Mouse (Mus musculus) embryonic facial prominence, embryonic 15.5 days (tissue): Measurements from ENCODE around the gene Ube2b. TPM values are rescaled to one million over a fixed set of nuclear protein-coding genes. Genes with fewer than 3 reads are reported as not detected.

Experiments
- ATAC-seq: fragments of 200-750 bp; cut with Nextera tagmentation; 2 replicates; pipeline ENCODE4 v1.8.0; 2017; ENCODE audit warnings: low read depth, moderate TSS enrichment; ENCODE audit not compliant: insufficient number of reproducible peaks, low FRiP score, low TSS enrichment
- H3K27ac ChIP-seq: fragments of 300-500 bp; sonication (generic); replicated peaks from 2 replicates; pipeline ENCODE4 v1.5.1; 2015; ENCODE audit warnings: mild to moderate bottlenecking, inconsistent platforms
- H3K27me3 ChIP-seq: fragments of 300-500 bp; sonication (generic); 2 replicates; pipeline ENCODE4 v1.6.1; 2015; ENCODE audit warnings: inconsistent platforms
- H3K36me3 ChIP-seq: fragments of 300-500 bp; sonication (generic); 2 replicates; pipeline ENCODE4 v1.6.1; 2015; ENCODE audit warnings: mild to moderate bottlenecking, inconsistent platforms
- H3K4me1 ChIP-seq: fragments of 300-500 bp; sonication (generic); 2 replicates; pipeline ENCODE4 v1.6.1; 2015; ENCODE audit warnings: inconsistent platforms
- H3K4me2 ChIP-seq: fragments of 300-500 bp; sonication (generic); replicated peaks from 2 replicates; pipeline ENCODE4 v1.6.1; 2015; ENCODE audit warnings: mild to moderate bottlenecking, inconsistent platforms
- H3K4me3 ChIP-seq: fragments of 300-500 bp; sonication (generic); replicated peaks from 2 replicates; pipeline ENCODE4 v1.5.1; 2015; ENCODE audit warnings: mild to moderate bottlenecking, inconsistent platforms
- H3K9ac ChIP-seq: fragments of 300-500 bp; sonication (generic); 2 replicates; pipeline ENCODE4 v1.6.1; 2015; ENCODE audit warnings: inconsistent platforms
- H3K9me3 ChIP-seq: fragments of 300-500 bp; sonication (generic); replicated peaks from 2 replicates; pipeline ENCODE4 v1.6.1; 2016; ENCODE audit warnings: inconsistent platforms
- WGBS: fragments of 180-500 bp; shearing (Covaris S2); methylation state at CpG from one replicate; pipeline ENCODE4 v1.1.7; 2015; 5-methylcytosine and 5-hydroxymethylcytosine counted together
- polyA plus RNA-seq: library from polyadenylated mRNA; unstranded; fragments of >200 nt; fragmentation: Nextera tagmentation; extraction: Ambion mirVana; gene quantifications from 2 replicates; pipeline ENCODE4 v1.2.1, GENCODE M21; 2015

Gene Ube2b
- polyA plus RNA-seq, 1 experiment from 2014 or later, result 239 TPM

DNA sequence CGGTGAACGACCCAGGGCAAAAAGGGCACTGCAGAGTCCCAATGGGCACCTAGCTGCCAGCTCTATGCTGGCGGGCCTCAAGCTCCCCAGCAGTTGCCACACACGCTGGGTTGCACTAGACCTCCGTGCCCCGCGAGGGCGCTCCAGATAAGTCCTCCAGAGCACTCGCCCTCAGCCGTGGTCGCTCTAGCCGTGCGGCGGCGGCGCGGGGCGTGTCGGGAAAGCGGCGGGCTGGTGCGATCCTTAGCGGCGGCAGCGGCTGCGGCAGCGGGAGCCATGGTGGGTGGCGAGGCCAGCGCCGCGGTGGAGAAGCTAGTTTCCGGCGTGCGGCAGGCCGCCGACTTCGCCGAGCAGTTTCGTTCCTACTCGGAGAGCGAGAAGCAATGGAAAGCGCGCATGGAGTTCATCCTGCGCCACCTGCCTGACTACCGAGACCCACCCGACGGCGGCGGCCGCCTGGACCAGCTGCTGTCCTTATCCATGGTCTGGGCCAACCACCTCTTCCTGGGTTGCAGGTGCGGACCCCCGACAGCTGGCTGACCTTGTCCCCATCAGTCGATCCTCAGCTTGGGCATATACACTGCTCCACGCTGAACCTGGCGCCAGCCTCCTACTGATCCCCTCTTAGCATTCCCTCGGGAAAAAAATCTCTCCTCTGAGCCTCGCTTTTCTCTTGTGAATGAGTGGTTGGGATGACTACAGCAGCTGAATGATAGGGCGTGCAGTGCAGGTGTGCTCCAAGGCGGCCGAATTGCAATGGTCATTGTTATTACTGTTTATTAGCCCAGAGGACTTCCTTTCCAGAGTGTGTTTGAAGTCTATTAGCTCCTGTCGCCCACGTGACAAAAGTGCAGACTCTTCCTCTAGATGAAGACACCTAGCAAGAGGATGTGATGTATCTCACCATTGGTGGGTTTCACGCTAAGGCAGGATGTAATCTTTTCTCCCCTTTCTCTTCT lies 32.8 kb downstream of the Ube2b start, which contains the start of gene Cdkn2aipnl:
Gene Cdkn2aipnl, plus strand, starts transcription at position 219 of the 959 bp plus-strand sequence.
- peak within 1 kb of the TSS; percentile 74 for H3K9ac ChIP-seq
- H3K4me3 ChIP-seq, result peak within 1 kb of the TSS; percentile 70
- H3K4me2 ChIP-seq, result peak within 1 kb of the TSS; percentile 86
- H3K36me3 ChIP-seq, result peaks cover 27% of the 10 kb centered on the region
- no peaks in the 10 kb centered on the region for H3K27me3 ChIP-seq
- H3K27ac ChIP-seq, result peak within 1 kb of the TSS; percentile 59
- no peaks in the 10 kb centered on the region for H3K9me3 ChIP-seq
- H3K4me1 ChIP-seq, result peaks cover 11% of the 10 kb centered on the region
- ATAC-seq, result peak; percentile 88
- 2% methylated on average over 63 of the region's 63 CpGs for WGBS

DNA sequence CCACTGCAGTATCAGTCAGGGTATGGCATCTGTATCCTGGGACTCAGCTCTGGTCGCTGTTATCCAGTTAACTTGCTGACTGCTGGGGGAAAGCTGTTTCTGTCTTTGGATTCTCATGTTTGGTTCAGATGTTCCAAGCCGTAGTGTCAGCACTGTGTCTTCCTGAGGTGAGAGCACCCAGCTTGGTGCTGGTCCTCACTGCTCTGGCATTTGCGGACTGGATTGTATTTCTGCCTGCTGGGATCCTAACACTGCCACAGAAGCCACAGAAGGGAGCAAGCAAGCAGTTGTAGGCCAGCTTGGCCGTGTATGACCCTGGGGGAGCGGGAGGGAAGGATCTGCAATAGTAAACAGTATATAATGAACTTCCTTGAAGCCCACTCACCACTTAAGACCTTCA lies 33.9 kb downstream of the Ube2b start:
- peaks cover 16% of the 10 kb centered on the region; the same call in 1 of the 2 replicates for H3K36me3 ChIP-seq
- no peaks in the 10 kb centered on the region for H3K9me3 ChIP-seq
- no peak overlapping the region for H3K27ac ChIP-seq
- H3K4me2 ChIP-seq, result no peak overlapping the region
- H3K9ac ChIP-seq, result no peak overlapping the region
- no peaks in the 10 kb centered on the region for H3K27me3 ChIP-seq
- ATAC-seq, result no peak
- H3K4me1 ChIP-seq, result peaks cover 12% of the 10 kb centered on the region
- 82% methylated on average over 5 of the region's 5 CpGs for WGBS
- no peak overlapping the region for H3K4me3 ChIP-seq

DNA sequence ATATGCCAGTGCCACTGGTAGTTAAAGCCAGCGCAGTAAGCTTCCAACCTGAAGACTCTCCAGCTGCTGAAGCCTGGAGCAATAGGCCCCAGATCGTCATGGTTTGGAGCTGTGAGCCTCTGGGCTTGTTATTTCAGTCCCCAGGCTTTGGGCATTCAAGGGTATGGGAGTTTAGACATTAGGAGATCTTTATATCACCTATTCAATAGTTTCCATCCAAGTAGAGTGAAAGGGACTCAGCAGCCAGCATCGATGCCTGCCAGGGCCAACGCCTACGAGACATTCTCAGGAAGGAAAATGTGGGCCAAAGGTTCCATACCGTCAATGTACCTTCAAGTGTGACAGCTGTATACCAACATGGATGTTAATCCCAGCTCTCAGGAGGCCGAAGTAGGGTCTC lies 38.3 kb downstream of the Ube2b start:
- no peak overlapping the region for H3K4me3 ChIP-seq
- no peak for ATAC-seq
- H3K36me3 ChIP-seq, result no peaks in the 10 kb centered on the region
- H3K4me1 ChIP-seq, result 0 out of 2 replicates have a peak, but pooled peaks cover 4% of the 10 kb centered on the region
- no peak overlapping the region for H3K27ac ChIP-seq
- H3K27me3 ChIP-seq, result no peaks in the 10 kb centered on the region
- H3K9me3 ChIP-seq, result no peaks in the 10 kb centered on the region
- H3K9ac ChIP-seq, result no peak overlapping the region
- 89% methylated on average over 7 of the region's 7 CpGs for WGBS
- H3K4me2 ChIP-seq, result no peak overlapping the region

DNA sequence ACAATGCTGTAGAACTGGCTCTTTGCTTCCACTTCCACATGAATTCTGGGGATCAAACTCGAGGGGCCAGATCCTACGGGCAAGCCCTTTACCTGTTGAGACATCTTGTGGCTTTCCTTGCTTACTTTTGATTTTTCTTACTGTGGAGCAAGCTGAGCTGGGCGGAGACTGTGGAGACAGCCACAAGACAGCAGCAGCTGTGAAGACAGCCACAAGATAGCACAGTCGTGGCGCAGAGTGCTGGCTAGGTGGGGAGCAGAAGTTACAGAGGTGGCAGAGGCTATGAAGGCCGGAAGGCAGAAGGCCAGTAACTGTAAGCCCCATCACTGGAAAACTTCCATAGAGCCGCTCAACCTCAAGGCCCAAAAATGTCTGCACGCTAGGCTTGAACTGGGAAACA lies 38.8 kb downstream of the Ube2b start:
- ATAC-seq, result no peak
- Histone ChIP-seq H3K27me3 (no peaks in the 10 kb centered on the region), H3K4me3 (no peak overlapping the region), H3K9me3 (no peaks in the 10 kb centered on the region), H3K9ac (no peak overlapping the region), H3K36me3 (no peaks in the 10 kb centered on the region), H3K27ac (no peak overlapping the region), H3K4me1 (0 out of 2 replicates have a peak, but pooled peaks cover 4% of the 10 kb centered on the region), H3K4me2 (no peak overlapping the region)
- 82% methylated on average over 8 of the region's 8 CpGs for WGBS

DNA sequence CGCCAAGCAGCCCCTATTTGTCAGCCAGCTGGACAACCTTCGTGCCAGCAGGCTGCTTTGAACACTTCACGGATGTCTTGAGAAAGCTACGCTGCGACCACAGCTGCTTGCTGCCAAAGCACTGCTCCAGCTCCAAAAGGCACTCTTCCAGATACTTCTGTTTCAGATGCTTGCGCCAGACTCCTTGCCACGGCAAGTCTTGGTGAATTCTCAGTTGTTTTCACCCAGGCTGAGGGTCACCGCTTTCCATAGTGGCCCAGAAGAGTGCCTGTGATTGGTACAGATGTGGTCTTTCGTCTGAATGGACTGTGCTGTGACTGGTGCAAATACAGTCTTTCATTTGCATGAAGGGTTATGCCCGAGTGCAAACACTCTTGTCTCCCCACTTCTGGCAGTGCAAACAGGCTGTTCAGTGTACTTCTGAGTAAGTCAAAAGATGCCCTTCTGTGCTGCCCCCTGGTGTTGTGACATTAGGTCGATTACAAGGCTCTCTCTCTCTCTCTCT lies 39.5 kb downstream of the Ube2b start:
- Histone ChIP-seq H3K4me2 (no peak overlapping the region), H3K4me1 (0 out of 2 replicates have a peak, but pooled peaks cover 4% of the 10 kb centered on the region), H3K36me3 (no peaks in the 10 kb centered on the region), H3K4me3 (no peak overlapping the region), H3K27ac (no peak overlapping the region), H3K27me3 (no peaks in the 10 kb centered on the region), H3K9me3 (no peaks in the 10 kb centered on the region), H3K9ac (no peak overlapping the region)
- 51% methylated on average over 11 of the region's 11 CpGs for WGBS
- peak; percentile 11; the same call in 1 of the 2 replicates for ATAC-seq

DNA sequence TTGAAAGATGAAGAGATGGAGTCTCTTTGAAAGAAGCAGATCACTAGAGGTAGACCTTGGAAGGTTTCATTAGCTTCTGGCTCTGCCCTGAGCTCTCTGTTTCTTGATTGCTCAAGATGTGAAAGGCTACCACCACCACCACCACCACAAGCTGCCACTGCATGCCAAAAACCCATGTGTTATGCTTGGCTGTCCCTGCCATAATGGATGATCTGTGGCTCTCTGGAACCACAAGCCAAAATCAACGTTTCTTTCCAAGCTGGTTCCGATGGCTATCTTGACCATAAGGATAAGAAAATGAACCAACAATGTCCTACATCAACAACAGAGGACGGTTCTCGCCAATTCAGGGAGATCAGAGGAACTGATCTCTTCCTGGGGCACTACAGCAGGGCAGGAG lies 40.5 kb downstream of the Ube2b start:
- Histone ChIP-seq H3K4me1 (0 out of 2 replicates have a peak, but pooled peaks cover 4% of the 10 kb centered on the region), H3K9ac (no peak overlapping the region), H3K4me2 (no peak overlapping the region), H3K9me3 (no peaks in the 10 kb centered on the region), H3K27ac (no peak overlapping the region), H3K36me3 (no peaks in the 10 kb centered on the region), H3K27me3 (no peaks in the 10 kb centered on the region), H3K4me3 (no peak overlapping the region)
- no peak for ATAC-seq
- WGBS, result 85% methylated on average over 4 of the region's 4 CpGs

DNA sequence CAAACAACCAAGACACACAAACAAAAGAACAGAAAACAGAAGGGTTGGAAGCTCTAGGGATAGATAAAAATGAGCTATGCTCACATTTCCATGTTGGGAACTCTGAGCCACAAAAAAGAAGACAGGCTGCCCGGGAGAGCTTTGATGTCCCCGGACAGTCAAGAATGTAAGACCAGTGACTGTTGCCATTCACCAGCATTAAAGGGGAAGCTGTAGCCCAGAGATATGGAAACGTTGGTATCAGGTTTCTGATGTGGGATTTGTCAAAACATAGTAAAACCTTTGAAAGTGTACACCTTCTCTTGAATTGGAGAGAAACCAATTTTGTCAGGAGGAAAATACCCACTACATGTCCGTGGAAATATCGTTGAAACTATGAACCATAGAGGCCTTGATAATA lies 41.1 kb downstream of the Ube2b start:
- Histone ChIP-seq H3K4me2 (no peak overlapping the region), H3K9ac (no peak overlapping the region), H3K36me3 (no peaks in the 10 kb centered on the region), H3K4me1 (0 out of 2 replicates have a peak, but pooled peaks cover 4% of the 10 kb centered on the region), H3K27me3 (no peaks in the 10 kb centered on the region), H3K9me3 (no peaks in the 10 kb centered on the region), H3K4me3 (no peak overlapping the region), H3K27ac (no peak overlapping the region)
- WGBS, result 60% methylated on average over 5 of the region's 5 CpGs
- no peak for ATAC-seq

DNA sequence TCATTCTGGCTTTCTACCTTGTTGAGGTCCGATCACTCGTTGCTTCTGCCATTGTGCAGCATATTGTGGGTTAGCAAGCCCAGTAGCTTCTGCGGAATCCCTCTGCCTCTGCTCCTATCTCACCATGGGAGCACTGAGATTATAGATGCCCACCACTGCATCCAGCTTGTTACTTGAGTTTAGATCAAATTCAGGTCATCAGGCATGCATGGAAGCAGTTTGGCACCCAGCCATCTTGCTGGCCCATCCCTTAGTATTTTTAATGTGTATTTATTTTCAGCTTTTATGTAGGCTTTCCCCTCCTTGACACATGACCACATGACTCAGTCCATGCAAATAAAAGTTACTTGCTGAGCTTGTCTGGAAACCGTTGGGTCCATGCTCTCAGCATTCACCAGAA lies 42.8 kb downstream of the Ube2b start:
- H3K27ac ChIP-seq, result no peak overlapping the region
- H3K36me3 ChIP-seq, result no peaks in the 10 kb centered on the region
- WGBS, result 84% methylated on average over 4 of the region's 4 CpGs
- no peaks in the 10 kb centered on the region for H3K27me3 ChIP-seq
- H3K9me3 ChIP-seq, result no peaks in the 10 kb centered on the region
- ATAC-seq, result no peak
- no peak overlapping the region for H3K4me2 ChIP-seq
- H3K4me1 ChIP-seq, result 0 out of 2 replicates have a peak, but pooled peaks cover 4% of the 10 kb centered on the region
- H3K4me3 ChIP-seq, result no peak overlapping the region
- H3K9ac ChIP-seq, result no peak overlapping the region

DNA sequence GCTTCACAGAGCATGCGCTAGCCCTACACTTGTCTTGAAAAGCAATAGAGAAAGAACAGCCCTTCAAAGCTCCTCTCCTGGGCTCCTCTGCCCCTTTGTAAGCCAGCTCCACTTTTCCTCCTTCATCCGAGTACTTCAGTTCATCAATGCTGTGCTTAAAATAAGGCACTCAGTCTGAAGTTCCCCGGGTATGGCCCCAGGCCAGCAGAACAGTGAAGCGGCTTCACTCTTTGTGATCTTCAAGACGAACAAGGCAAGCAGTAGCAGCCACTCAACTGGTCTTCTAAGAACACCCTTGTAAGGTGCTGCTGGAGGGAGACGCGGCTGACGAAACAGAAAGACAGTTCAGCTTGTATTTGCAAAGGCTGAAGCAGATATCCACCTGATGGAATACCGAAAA lies 44.5 kb downstream of the Ube2b start:
- Histone ChIP-seq H3K4me2 (no peak overlapping the region), H3K27me3 (no peaks in the 10 kb centered on the region), H3K36me3 (no peaks in the 10 kb centered on the region), H3K4me3 (no peak overlapping the region), H3K27ac (no peak overlapping the region), H3K9ac (no peak overlapping the region), H3K9me3 (no peaks in the 10 kb centered on the region), H3K4me1 (no peaks in the 10 kb centered on the region)
- WGBS, result 60% methylated on average over 9 of the region's 9 CpGs
- no peak for ATAC-seq

DNA sequence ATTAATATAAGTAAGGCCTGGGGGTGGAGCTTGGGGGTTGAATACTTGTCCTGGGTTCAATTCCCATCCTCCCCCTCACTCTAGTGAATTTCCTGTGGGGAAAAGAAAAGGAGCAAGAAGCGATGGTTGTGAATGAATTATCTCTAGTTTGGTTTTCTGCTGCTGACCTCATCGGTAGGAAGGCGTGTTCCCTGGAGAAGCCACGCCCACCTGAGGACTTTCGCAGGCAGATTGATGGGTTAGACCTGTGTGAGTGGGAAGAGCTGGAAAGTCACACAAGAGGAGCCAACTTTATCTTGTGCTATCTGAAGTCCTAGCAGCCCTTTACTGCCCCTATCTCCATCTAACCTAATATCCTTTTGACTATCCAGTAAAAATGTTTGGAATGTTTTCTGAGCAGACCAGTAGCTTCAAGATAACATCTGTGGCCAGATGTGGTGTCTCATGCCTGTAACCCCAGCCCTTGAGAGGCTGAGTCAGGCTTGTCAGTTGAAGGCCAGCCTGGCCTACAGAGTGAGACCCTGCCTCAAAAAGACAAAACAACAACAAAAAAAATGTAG lies 48.6 kb downstream of the Ube2b start:
- Histone ChIP-seq H3K4me1 (no peaks in the 10 kb centered on the region), H3K4me3 (no peak overlapping the region), H3K9me3 (no peaks in the 10 kb centered on the region), H3K36me3 (no peaks in the 10 kb centered on the region), H3K9ac (no peak overlapping the region), H3K27me3 (no peaks in the 10 kb centered on the region), H3K4me2 (no peak overlapping the region), H3K27ac (no peak overlapping the region)
- WGBS, result 52% methylated on average over 5 of the region's 5 CpGs
- ATAC-seq, result no peak

DNA sequence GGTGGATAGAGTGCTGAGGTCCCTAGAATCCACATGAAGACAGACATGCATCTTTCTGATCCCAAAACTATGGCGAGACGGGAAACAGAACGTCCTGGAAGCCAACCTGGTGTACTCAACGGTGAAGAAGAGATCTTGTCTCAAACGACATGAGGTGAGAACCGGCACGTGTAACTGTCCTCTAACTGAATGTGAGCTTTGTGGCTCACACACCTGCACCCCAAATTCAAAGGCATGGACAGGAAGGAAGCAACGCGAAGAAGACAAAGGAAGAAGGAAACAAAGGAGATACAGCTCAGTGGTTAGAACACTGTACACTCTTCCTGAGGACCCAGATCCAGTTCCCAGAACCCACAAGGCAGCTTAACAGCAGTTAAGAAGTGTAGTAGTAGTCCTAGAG lies 50.6 kb downstream of the Ube2b start:
- Histone ChIP-seq H3K4me2 (no peak overlapping the region), H3K36me3 (no peaks in the 10 kb centered on the region), H3K4me3 (no peak overlapping the region), H3K27ac (no peak overlapping the region), H3K27me3 (no peaks in the 10 kb centered on the region), H3K4me1 (no peaks in the 10 kb centered on the region), H3K9me3 (no peaks in the 10 kb centered on the region), H3K9ac (no peak overlapping the region)
- WGBS, result 85% methylated on average over 9 of the region's 9 CpGs
- ATAC-seq, result no peak
